Mouse (Mus musculus): ENCODE results near the gene Herc3.
A peak's percentile ranks its signal among the peaks of the same experiment; 100 is the strongest.

The Herc3 gene

GRCm38 (mm10) chr6:58927881-58928280, 96.6 kb downstream of the Herc3 start:
- peak; percentile 59 for DNase-seq

- DNase-seq, result peak; percentile 65
Measured at GRCm38 (mm10) chr6:58929911-58930431, 98.7 kb downstream of the Herc3 start.

GRCm38 (mm10) chr6:58931149-58931548, 99.9 kb downstream of the Herc3 start:
- DNase-seq, result no peak

GRCm38 (mm10) chr6:58932515-58933188, 101.4 kb downstream of the Herc3 start:
- no peak for DNase-seq

GRCm38 (mm10) chr6:58933189-58933913, 102.1 kb downstream of the Herc3 start:
- DNase-seq, result no peak

GRCm38 (mm10) chr6:58934144-58934543, 102.9 kb downstream of the Herc3 start:
- DNase-seq, result no peak

GRCm38 (mm10) chr6:58937726-58938125, 106.5 kb downstream of the Herc3 start:
- DNase-seq, result no peak

GRCm38 (mm10) chr6:58942276-58942675, 111.0 kb downstream of the Herc3 start:
- no peak for DNase-seq

GRCm38 (mm10) chr6:58943958-58944357, 112.7 kb downstream of the Herc3 start:
- no peak for DNase-seq

- no peak for DNase-seq
Measured at GRCm38 (mm10) chr6:58946246-58946645, 115.0 kb downstream of the Herc3 start.

GRCm38 (mm10) chr6:58946840-58947239, 115.6 kb downstream of the Herc3 start:
- peak; percentile 15 for DNase-seq

- DNase-seq, result no peak
Measured at GRCm38 (mm10) chr6:58950410-58950809, 119.1 kb downstream of the Herc3 start.

GRCm38 (mm10) chr6:58951128-58951992, 120.1 kb downstream of the Herc3 start:
- DNase-seq, result peak; percentile 41

GRCm38 (mm10) chr6:58960523-58960922, 129.3 kb downstream of the Herc3 start:
- no peak for DNase-seq

GRCm38 (mm10) chr6:58962691-58963090, 131.4 kb downstream of the Herc3 start:
- DNase-seq, result no peak

GRCm38 (mm10) chr6:58964091-58964490, 132.8 kb downstream of the Herc3 start:
- DNase-seq, result no peak

- DNase-seq, result no peak
Measured at GRCm38 (mm10) chr6:58964565-58964964, 133.3 kb downstream of the Herc3 start.

GRCm38 (mm10) chr6:58965071-58965831, 134.0 kb downstream of the Herc3 start:
- DNase-seq, result no peak

- peak; percentile 47 for DNase-seq
Measured at GRCm38 (mm10) chr6:58968272-58968671, 137.0 kb downstream of the Herc3 start.

Data from lung, postnatal 36 days (tissue).